Mouse (Mus musculus) heart, embryonic 11.5 days (tissue): ENCODE data around the gene Ankdd1b. TPM values are rescaled to one million over a fixed set of nuclear protein-coding genes. Genes with fewer than 3 reads are reported as not detected.

ENCODE experiments used
- ATAC-seq: fragments of 200-750 bp; cut with Nextera tagmentation; replicated peaks from 2 replicates; pipeline ENCODE4 v1.8.0; 2017; ENCODE audit warnings: moderate library complexity; ENCODE audit not compliant: insufficient number of reproducible peaks, low FRiP score, low TSS enrichment
- H3K27ac ChIP-seq: fragments of 300-500 bp; sonication (generic); 2 replicates; pipeline ENCODE4 v1.5.1; 2014; ENCODE audit warnings: mild to moderate bottlenecking, low read depth, low read length
- H3K27me3 ChIP-seq: fragments of 300-500 bp; sonication (generic); 2 replicates; pipeline ENCODE4 v1.6.1; 2014; ENCODE audit warnings: mild to moderate bottlenecking, low read length, mixed read lengths; ENCODE audit not compliant: control insufficient read depth, insufficient read depth
- H3K36me3 ChIP-seq: fragments of 300-500 bp; sonication (generic); 2 replicates; pipeline ENCODE4 v1.6.1; 2014; ENCODE audit warnings: mild to moderate bottlenecking, low read length, moderate library complexity, mixed read lengths; ENCODE audit not compliant: control insufficient read depth, insufficient read depth
- H3K4me1 ChIP-seq: fragments of 300-500 bp; sonication (generic); 2 replicates; pipeline ENCODE4 v1.6.1; 2014; ENCODE audit warnings: low read length; ENCODE audit not compliant: control insufficient read depth, insufficient read depth
- H3K4me2 ChIP-seq: fragments of 300-500 bp; sonication (generic); 2 replicates; pipeline ENCODE4 v1.6.1; 2014; ENCODE audit warnings: mild to moderate bottlenecking, moderate library complexity
- H3K4me3 ChIP-seq: fragments of 300-500 bp; sonication (generic); 2 replicates; pipeline ENCODE4 v1.5.1; 2014; ENCODE audit warnings: low read depth, low read length
- H3K9ac ChIP-seq: fragments of 300-500 bp; sonication (generic); 2 replicates; pipeline ENCODE4 v1.6.1; 2014; ENCODE audit warnings: mild to moderate bottlenecking, low read depth, low read length, moderate library complexity
- H3K9me3 ChIP-seq: fragments of 300-500 bp; sonication (generic); replicated peaks from 2 replicates; pipeline ENCODE4 v1.6.1; 2016; ENCODE audit warnings: low read length; ENCODE audit not compliant: control insufficient read depth
- WGBS: fragments of 180-500 bp; shearing (Covaris S2); extraction: QIAGEN DNeasy Blood & Tissue Kit; methylation state at CpG from one replicate; pipeline ENCODE4 v1.1.7; 2014; ENCODE audit not compliant: insufficient replicate concordance; 5-methylcytosine and 5-hydroxymethylcytosine counted together
- polyA plus RNA-seq: library from polyadenylated mRNA; unstranded; fragments of >200 nt; fragmentation: Nextera tagmentation; extraction: Ambion mirVana; gene quantifications from 2 replicates; pipeline ENCODE4 v1.2.1, GENCODE M21; 2014

Gene Ankdd1b
- polyA plus RNA-seq, 1 experiment from 2014 or later: 0.31 TPM

- ATAC-seq: peak; percentile 71; the same call in 1 of the 2 replicates
- WGBS: 26% methylated on average over 12 of the region's 12 CpGs
- Histone ChIP-seq H3K9me3 (no peaks in the 10 kb centered on the region), H3K4me3 (no peak overlapping the region), H3K27ac (no peak overlapping the region), H3K36me3 (no peaks in the 10 kb centered on the region), H3K9ac (0 out of 2 replicates have a peak overlapping the region, but pooled peaks have one; percentile 28), H3K4me1 (peaks cover 22% of the 10 kb centered on the region), H3K4me2 (peak overlapping the region; percentile 45), H3K27me3 (no peaks in the 10 kb centered on the region)
Measured at GRCm38 (mm10) chr13:96431595-96432156, 39.3 kb downstream of the Ankdd1b start.

DNA sequence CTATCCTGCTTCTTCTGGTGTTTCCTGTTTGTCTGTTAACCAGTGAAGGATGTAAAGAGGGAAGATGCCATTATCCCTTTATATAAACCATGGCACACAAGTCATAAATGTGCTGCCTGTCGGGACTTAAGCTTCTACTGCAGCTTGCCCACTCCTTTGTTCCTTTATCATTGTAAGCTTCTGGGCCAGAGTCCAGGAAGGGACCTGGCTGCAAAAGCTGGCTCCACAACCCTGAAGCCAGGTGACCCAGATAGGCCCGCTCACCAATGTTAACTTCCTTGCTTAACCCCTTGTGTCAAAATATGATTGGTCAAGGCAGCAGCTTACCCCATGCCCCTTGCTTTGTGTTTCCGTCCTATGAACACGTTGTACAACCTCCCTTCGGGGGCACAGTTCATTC lies 42.5 kb downstream of the Ankdd1b start:
- 82% methylated on average over 5 of the region's 5 CpGs for WGBS
- Histone ChIP-seq H3K4me2 (no peak overlapping the region), H3K36me3 (no peaks in the 10 kb centered on the region), H3K9me3 (no peaks in the 10 kb centered on the region), H3K27ac (no peak overlapping the region), H3K9ac (no peak overlapping the region), H3K4me3 (no peak overlapping the region), H3K4me1 (0 out of 2 replicates have a peak, but pooled peaks cover 2% of the 10 kb centered on the region), H3K27me3 (no peaks in the 10 kb centered on the region)
- no peak for ATAC-seq

GRCm38 (mm10) chr13:96426044-96426443 lies 45.0 kb downstream of the Ankdd1b start:
- no peak overlapping the region for H3K9ac ChIP-seq
- H3K4me3 ChIP-seq: no peak overlapping the region
- 55% methylated on average over 3 of the region's 3 CpGs for WGBS
- no peaks in the 10 kb centered on the region for H3K36me3 ChIP-seq
- no peak overlapping the region for H3K27ac ChIP-seq
- no peaks in the 10 kb centered on the region for H3K4me1 ChIP-seq
- H3K9me3 ChIP-seq: no peaks in the 10 kb centered on the region
- H3K27me3 ChIP-seq: no peaks in the 10 kb centered on the region
- no peak for ATAC-seq
- no peak overlapping the region for H3K4me2 ChIP-seq

DNA sequence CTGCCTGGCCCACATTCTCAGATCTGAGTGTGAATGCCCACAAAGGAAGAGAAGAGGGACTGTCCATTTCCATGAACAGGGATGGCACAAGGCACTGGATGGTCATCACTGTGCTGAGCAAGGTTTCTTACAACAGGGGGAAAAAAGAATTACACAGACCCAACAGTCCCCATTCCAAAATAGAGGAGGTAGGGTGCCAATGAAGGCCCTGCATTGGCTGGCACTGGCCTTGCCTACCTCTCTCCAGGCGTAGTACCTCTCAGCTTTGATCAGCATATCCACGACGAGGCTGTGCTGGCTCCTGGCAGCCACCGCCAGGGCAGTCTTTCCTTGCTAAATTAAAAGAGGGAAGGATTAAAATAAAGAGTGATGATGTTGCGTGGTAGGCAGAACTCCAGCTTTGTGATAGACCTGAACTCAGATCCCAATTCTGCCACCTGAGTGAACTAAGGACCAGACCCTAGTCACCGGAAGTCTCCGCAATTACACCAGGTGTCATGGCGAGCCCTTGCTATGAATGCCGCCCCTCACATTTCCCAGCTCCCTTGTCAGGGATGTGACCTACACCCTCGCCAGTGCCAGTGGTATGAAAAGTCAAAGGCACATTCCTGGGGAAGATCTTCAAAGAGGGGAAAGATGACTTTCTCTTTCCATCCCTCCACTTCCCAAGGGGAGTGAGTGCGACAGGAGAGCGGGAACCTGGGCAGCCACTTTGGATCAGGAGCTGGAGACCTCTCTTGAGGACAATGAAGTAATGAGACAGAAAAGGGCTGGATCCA lies 46.3 kb downstream of the Ankdd1b start:
- H3K27ac ChIP-seq: no peak overlapping the region
- H3K4me3 ChIP-seq: no peak overlapping the region
- H3K9ac ChIP-seq: no peak overlapping the region
- no peak overlapping the region for H3K4me2 ChIP-seq
- no peaks in the 10 kb centered on the region for H3K36me3 ChIP-seq
- no peaks in the 10 kb centered on the region for H3K4me1 ChIP-seq
- 85% methylated on average over 12 of the region's 12 CpGs for WGBS
- no peaks in the 10 kb centered on the region for H3K27me3 ChIP-seq
- no peak for ATAC-seq
- H3K9me3 ChIP-seq: no peaks in the 10 kb centered on the region

DNA sequence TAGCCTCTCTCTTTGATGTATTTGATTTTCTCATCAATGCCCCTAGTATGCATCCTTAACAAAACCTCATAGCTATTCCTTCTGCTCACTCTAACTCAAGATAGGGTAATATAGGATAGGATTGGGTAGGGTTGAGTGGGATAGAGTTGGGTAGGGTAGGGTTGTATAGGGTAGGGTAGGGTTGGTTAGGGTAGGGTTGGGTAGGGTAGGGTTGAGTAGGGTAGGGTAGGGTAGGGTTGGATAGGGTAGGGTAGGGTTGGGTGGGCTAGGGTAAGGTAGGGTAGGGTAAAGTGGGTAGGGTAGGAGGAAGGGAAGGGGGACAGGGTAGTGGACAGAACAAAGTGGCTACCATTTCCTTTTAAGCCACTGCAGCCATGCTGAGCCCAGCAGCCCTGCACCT lies 49.8 kb downstream of the Ankdd1b start:
- no peak for ATAC-seq
- Histone ChIP-seq H3K4me1 (no peaks in the 10 kb centered on the region), H3K4me2 (no peak overlapping the region), H3K27me3 (no peaks in the 10 kb centered on the region), H3K36me3 (no peaks in the 10 kb centered on the region; the same call in 1 of the 2 replicates), H3K4me3 (no peak overlapping the region), H3K27ac (no peak overlapping the region), H3K9ac (no peak overlapping the region), H3K9me3 (no peaks in the 10 kb centered on the region)

GRCm38 (mm10) chr13:96418487-96418886 lies 52.5 kb downstream of the Ankdd1b start:
- H3K4me2 ChIP-seq: no peak overlapping the region
- 90% methylated on average over 4 of the region's 4 CpGs for WGBS
- no peak overlapping the region for H3K27ac ChIP-seq
- no peaks in the 10 kb centered on the region for H3K9me3 ChIP-seq
- H3K36me3 ChIP-seq: peaks cover 10% of the 10 kb centered on the region
- no peaks in the 10 kb centered on the region for H3K4me1 ChIP-seq
- ATAC-seq: no peak
- H3K27me3 ChIP-seq: no peaks in the 10 kb centered on the region
- no peak overlapping the region for H3K9ac ChIP-seq
- H3K4me3 ChIP-seq: no peak overlapping the region

GRCm38 (mm10) chr13:96417261-96417813 lies 53.7 kb downstream of the Ankdd1b start:
- H3K9ac ChIP-seq: no peak overlapping the region
- WGBS: 85% methylated on average over 5 of the region's 5 CpGs
- ATAC-seq: no peak
- H3K4me3 ChIP-seq: no peak overlapping the region
- H3K4me2 ChIP-seq: no peak overlapping the region
- H3K9me3 ChIP-seq: no peaks in the 10 kb centered on the region
- no peaks in the 10 kb centered on the region for H3K27me3 ChIP-seq
- H3K4me1 ChIP-seq: no peaks in the 10 kb centered on the region
- peaks cover 10% of the 10 kb centered on the region for H3K36me3 ChIP-seq
- no peak overlapping the region for H3K27ac ChIP-seq

- Histone ChIP-seq H3K4me3 (no peak overlapping the region), H3K27ac (no peak overlapping the region), H3K9ac (no peak overlapping the region), H3K4me1 (no peaks in the 10 kb centered on the region), H3K9me3 (no peaks in the 10 kb centered on the region), H3K4me2 (no peak overlapping the region), H3K27me3 (no peaks in the 10 kb centered on the region), H3K36me3 (peaks cover 10% of the 10 kb centered on the region)
- WGBS: 90% methylated on average over 8 of the region's 8 CpGs
- ATAC-seq: no peak
Measured at GRCm38 (mm10) chr13:96416380-96416779, 54.6 kb downstream of the Ankdd1b start.
